Mouse (Mus musculus) kidney, embryonic 14.5 days (tissue): Measurements from ENCODE around the gene Aoah. TPM values are rescaled to one million over a fixed set of nuclear protein-coding genes. Genes with fewer than 3 reads are reported as not detected.

ENCODE experiments used
- ATAC-seq: fragments of 200-750 bp; cut with Nextera tagmentation; 2 replicates; pipeline ENCODE4 v1.8.0; 2017; ENCODE audit warnings: moderate number of reproducible peaks, mild to moderate bottlenecking, moderate TSS enrichment, moderate library complexity; ENCODE audit not compliant: low FRiP score, low TSS enrichment
- H3K27ac ChIP-seq: fragments of 300-500 bp; sonication (generic); 2 replicates; pipeline ENCODE4 v1.5.1; 2014; ENCODE audit warnings: low read depth, mild to moderate bottlenecking, low read length, moderate library complexity, mixed read lengths
- H3K27me3 ChIP-seq: fragments of 300-500 bp; sonication (generic); 2 replicates; pipeline ENCODE4 v1.6.1; 2014; ENCODE audit warnings: mild to moderate bottlenecking, low read length; ENCODE audit not compliant: control insufficient read depth, insufficient read depth
- H3K36me3 ChIP-seq: fragments of 300-500 bp; sonication (generic); 2 replicates; pipeline ENCODE4 v1.6.1; 2014; ENCODE audit warnings: low read length, mixed read lengths; ENCODE audit not compliant: control insufficient read depth, insufficient read depth
- H3K4me1 ChIP-seq: fragments of 300-500 bp; sonication (generic); 2 replicates; pipeline ENCODE4 v1.6.1; 2014; ENCODE audit warnings: low read length, mixed read lengths; ENCODE audit not compliant: control insufficient read depth, insufficient read depth
- H3K4me2 ChIP-seq: fragments of 300-500 bp; sonication (generic); replicated peaks from 2 replicates; pipeline ENCODE4 v1.6.1; 2014; ENCODE audit warnings: low read depth, mild to moderate bottlenecking, low read length
- H3K4me3 ChIP-seq: fragments of 300-500 bp; sonication (generic); 2 replicates; pipeline ENCODE4 v1.5.1; 2014; ENCODE audit warnings: mild to moderate bottlenecking, low read length
- H3K9ac ChIP-seq: fragments of 300-500 bp; sonication (generic); 2 replicates; pipeline ENCODE4 v1.6.1; 2014; ENCODE audit warnings: low read depth, mild to moderate bottlenecking, low read length, moderate library complexity
- H3K9me3 ChIP-seq: fragments of 300-500 bp; sonication (generic); 2 replicates; pipeline ENCODE4 v1.6.1; 2016; ENCODE audit warnings: low read length; ENCODE audit not compliant: control insufficient read depth
- WGBS: fragments of 180-500 bp; shearing (Covaris S2); extraction: QIAGEN DNeasy Blood & Tissue Kit; methylation state at CpG from one replicate; pipeline ENCODE4 v1.1.7; 2014; 5-methylcytosine and 5-hydroxymethylcytosine counted together
- polyA plus RNA-seq: library from polyadenylated mRNA; unstranded; fragments of >200 nt; fragmentation: Nextera tagmentation; extraction: Ambion mirVana; gene quantifications from 2 replicates; pipeline ENCODE4 v1.2.1, GENCODE M21; 2014

The Aoah gene
- polyA plus RNA-seq, 1 experiment from 2014 or later, result 0.95 TPM

- WGBS, result 81% methylated on average over 2 of the region's 2 CpGs
- ATAC-seq, result no peak
- Histone ChIP-seq H3K4me2 (no peak overlapping the region), H3K4me1 (no peaks in the 10 kb centered on the region), H3K36me3 (no peaks in the 10 kb centered on the region), H3K4me3 (no peak overlapping the region), H3K27me3 (no peaks in the 10 kb centered on the region), H3K9me3 (no peaks in the 10 kb centered on the region), H3K27ac (no peak overlapping the region), H3K9ac (no peak overlapping the region)
These were observed 288.8 kb downstream of the Aoah start for GRCm38 (mm10) chr13:21082686-21083085.
